Mouse (Mus musculus): Measurements from ENCODE around the gene Rhbdf2. TPM values are rescaled to one million over a fixed set of nuclear protein-coding genes. Genes with fewer than 3 reads are reported as not detected.

Gene Rhbdf2
- total and polyA plus RNA-seq, 3 experiments: 6.4 to 13.7 TPM; not detected in 1

DNA sequence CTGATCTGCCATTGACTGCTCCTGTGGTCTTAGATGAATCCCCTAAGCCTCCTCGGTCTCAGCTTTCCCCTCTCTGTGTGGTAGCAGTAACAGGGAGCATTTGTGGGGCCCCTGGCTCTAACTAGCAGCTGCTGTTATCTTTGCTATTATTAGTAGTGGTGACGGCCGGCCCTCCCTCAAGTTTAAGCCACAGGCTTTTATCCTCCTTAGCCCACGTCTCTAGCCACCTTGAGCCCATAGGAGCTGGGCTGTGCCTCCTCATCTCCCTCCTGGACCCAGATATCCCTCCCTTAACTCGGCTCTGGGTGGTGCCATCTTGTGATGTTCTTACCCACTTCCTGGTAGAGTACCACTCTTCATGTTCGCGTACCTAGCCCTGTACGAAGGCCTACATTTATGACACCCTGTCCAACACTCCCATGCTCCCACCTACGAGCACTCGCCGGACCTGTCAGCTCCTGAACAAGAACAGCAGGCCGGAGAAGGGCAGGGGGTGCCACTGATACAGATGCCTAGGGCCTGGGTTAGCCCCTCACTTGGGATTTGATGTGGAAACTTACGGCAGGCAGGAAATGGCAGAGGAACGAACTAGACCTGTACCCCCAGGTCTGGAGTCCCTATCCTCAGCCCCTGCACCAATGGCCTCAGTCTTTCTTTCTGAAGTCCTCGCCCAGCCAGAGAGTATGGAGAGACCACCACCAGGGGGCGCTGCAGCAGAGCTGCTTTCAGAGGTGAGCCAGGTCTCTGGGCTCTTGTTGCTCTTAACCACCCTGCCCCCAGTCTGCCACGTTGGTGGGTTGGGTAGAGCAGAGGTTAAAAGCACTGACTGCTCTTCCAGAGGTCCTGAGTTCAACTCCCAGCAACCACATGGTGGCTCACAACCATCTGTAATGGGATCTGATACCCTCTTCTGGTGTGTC is 1.5 kb downstream of the Rhbdf2 start (continued):
- TF ChIP-seq KAT2A (conservative IDR thresholded peaks at IDR 0.05; ENCODE audit: low read depth, low read length): no peak
- TF ChIP-seq ZKSCAN1 (IDR thresholded peaks at IDR 0.05; ENCODE audit: low read depth, low read length): no peak
- peak; percentile 81 to 99 (median 82) for TF ChIP-seq CTCF (IDR thresholded peaks at IDR 0.05 in 2 of 3, conservative IDR thresholded peaks at IDR 0.05 in 1 of 3; ENCODE audit: control insufficient read depth in 1 of 3, insufficient read depth in 1 of 3, low read depth in 2 of 3, low read length in 3 of 3, poor library complexity in 1 of 3, severe bottlenecking in 1 of 3)
- TF ChIP-seq BHLHE40 (IDR thresholded peaks at IDR 0.05; ENCODE audit: borderline replicate concordance, low read depth, low read length): 0 out of 2 replicates have a peak, but pooled peaks have one; percentile 6
- TF ChIP-seq MAX (IDR thresholded peaks at IDR 0.05; ENCODE audit: low read length): no peak

DNA sequence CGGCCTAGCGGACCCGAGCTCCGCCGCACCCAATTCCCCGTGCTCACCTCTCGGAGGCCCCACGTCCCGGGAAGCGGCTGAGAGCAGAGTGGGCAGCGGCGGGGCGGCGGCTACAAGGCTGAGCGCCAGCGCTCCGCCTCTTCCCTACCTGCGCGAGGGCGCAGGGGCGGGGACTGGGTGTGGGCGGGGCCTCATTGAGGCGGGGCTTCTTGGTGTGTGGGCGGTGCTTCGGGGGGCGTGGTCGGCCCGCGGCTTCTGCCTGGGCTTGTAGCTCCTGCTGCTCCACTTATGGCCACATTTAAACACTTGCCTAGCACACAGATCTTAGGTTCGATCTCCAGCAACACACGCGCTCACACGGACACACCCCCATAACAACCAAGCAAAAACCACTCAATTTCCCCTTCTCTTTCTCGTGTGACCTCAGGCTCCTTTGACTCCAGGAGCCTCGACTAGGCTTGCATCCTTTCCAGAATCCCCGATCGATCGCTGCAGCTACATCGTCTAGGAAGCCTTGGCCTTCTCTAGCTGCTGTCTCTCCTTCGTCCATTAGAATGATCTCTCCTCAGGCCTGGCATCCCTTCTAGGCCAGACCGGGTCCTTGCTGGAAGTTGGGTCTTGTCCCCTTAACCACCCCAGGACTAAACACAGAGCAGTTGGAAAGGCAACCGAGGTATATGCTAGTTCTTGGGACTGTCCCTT is 2.5 kb downstream of the Rhbdf2 start:
- Histone ChIP-seq H3K27me3 (ENCODE audit: control insufficient read depth in 1 of 2, insufficient read depth in 2 of 2, low read length in 2 of 2) (no peaks in the 10 kb centered on the region), H3K4me3 (ENCODE audit: control insufficient read depth in 1 of 2, insufficient read depth in 1 of 2, low read depth in 2 of 2, low read length in 2 of 2) (peak overlapping the region; percentile 68 to 91), H3K9me3 (replicated peaks; ENCODE audit: insufficient read depth, low read length) (no peaks in the 10 kb centered on the region), H3K9ac (ENCODE audit: control insufficient read depth, low read depth, low read length, poor library complexity, severe bottlenecking) (peak overlapping the region; percentile 70), H3K36me3 (ENCODE audit: control insufficient read depth in 1 of 2, insufficient read depth in 2 of 2, low read length in 2 of 2) (peaks cover 0 to 23% of the 10 kb centered on the region in 2 experiments; a peak in 2 of 4 replicates), H3K27ac (ENCODE audit: control insufficient read depth, low read depth, low read length) (0 out of 2 replicates have a peak overlapping the region, but pooled peaks have one; percentile 1), H3K4me1 (ENCODE audit: control insufficient read depth in 1 of 2, insufficient read depth in 2 of 2, low read length in 2 of 2) (peaks cover 22 to 64% of the 10 kb centered on the region in 2 experiments), H3K79me2 (ENCODE audit: control insufficient read depth, insufficient read depth, low read length, poor library complexity) (peaks cover 6% of the 10 kb centered on the region; the same call in 1 of the 2 replicates)
- peak; percentile 94 for DNase-seq (ENCODE audit: low read depth, low spot score)
- TF ChIP-seq MAZ (IDR thresholded peaks at IDR 0.05; ENCODE audit: low read depth, low read length) (no peak), ETS1 (IDR thresholded peaks at IDR 0.05; ENCODE audit: low read depth, low read length) (peak; percentile 6; the same call in 1 of the 2 replicates), SMC3 (IDR thresholded peaks at IDR 0.05; ENCODE audit: low read depth, low read length) (no peak), ZC3H11A (IDR thresholded peaks at IDR 0.05; ENCODE audit: low read depth, low read length) (0 out of 2 replicates have a peak, but pooled peaks have one; percentile 1), ZKSCAN1 (IDR thresholded peaks at IDR 0.05; ENCODE audit: low read depth, low read length) (no peak), USF2 (IDR thresholded peaks at IDR 0.05; ENCODE audit: borderline replicate concordance in 1 of 2, insufficient read depth in 1 of 2, low read depth in 1 of 2, low read length in 2 of 2) (no peak), EP300 (IDR thresholded peaks at IDR 0.05; ENCODE audit: low read depth in 1 of 2, low read length in 2 of 2) (0 out of 4 replicates have a peak, but pooled peaks of 1 of the 2 experiments have one; percentile 10), KAT2A (conservative IDR thresholded peaks at IDR 0.05; ENCODE audit: low read depth, low read length) (no peak), BHLHE40 (IDR thresholded peaks at IDR 0.05; ENCODE audit: borderline replicate concordance, low read depth, low read length) (0 out of 2 replicates have a peak, but pooled peaks have one; percentile 6), ZNF384 (IDR thresholded peaks at IDR 0.05; ENCODE audit: low read depth, low read length) (no peak), MAFK (IDR thresholded peaks at IDR 0.05; ENCODE audit: borderline replicate concordance, low read depth, low read length) (no peak), NELFE (IDR thresholded peaks at IDR 0.05; ENCODE audit: low read depth, low read length) (peak; percentile 54), POLR2AphosphoS5 (IDR thresholded peaks at IDR 0.05; ENCODE audit: borderline replicate concordance, low read depth, low read length) (no peak), RCOR1 (IDR thresholded peaks at IDR 0.05; ENCODE audit: low read depth, low read length) (no peak), GATA1 (IDR thresholded peaks at IDR 0.05; ENCODE audit: low read depth, low read length) (no peak), E2F4 (IDR thresholded peaks at IDR 0.05; ENCODE audit: borderline replicate concordance, low read depth, low read length) (no peak), ELF1 (IDR thresholded peaks at IDR 0.05; ENCODE audit: low read depth, low read length) (0 out of 2 replicates have a peak, but pooled peaks have one; percentile 14), GABPA (IDR thresholded peaks at IDR 0.05; ENCODE audit: low read depth, low read length) (no peak), POLR2AphosphoS2 (IDR thresholded peaks at IDR 0.05; ENCODE audit: low read length) (peak; percentile 57; the same call in 1 of the 2 replicates), MYC (IDR thresholded peaks at IDR 0.05; ENCODE audit: low read depth, low read length) (0 out of 2 replicates have a peak, but pooled peaks have one; percentile 50), TCF12 (IDR thresholded peaks at IDR 0.05; ENCODE audit: low read depth, low read length) (peak; percentile 50; the same call in 1 of the 2 replicates), NRF1 (IDR thresholded peaks at IDR 0.05; ENCODE audit: insufficient read depth, low read depth, low read length, poor library complexity, severe bottlenecking) (peak; percentile 68), MEF2A (IDR thresholded peaks at IDR 0.05; ENCODE audit: extremely low read depth, insufficient replicate concordance, low read depth, low read length, poor library complexity, severe bottlenecking) (no peak), CTCF (IDR thresholded peaks at IDR 0.05 in 2 of 3, conservative IDR thresholded peaks at IDR 0.05 in 1 of 3; ENCODE audit: control insufficient read depth in 1 of 3, insufficient read depth in 1 of 3, low read depth in 2 of 3, low read length in 3 of 3, poor library complexity in 1 of 3, severe bottlenecking in 1 of 3) (no peak), MAX (IDR thresholded peaks at IDR 0.05; ENCODE audit: low read length) (peak; percentile 80), MXI1 (IDR thresholded peaks at IDR 0.05; ENCODE audit: low read depth, low read length) (peak; percentile 65; the same call in 1 of the 2 replicates), SIN3A (IDR thresholded peaks at IDR 0.05; ENCODE audit: low read length) (peak; percentile 56), CHD1 (IDR thresholded peaks at IDR 0.05; ENCODE audit: low read depth, low read length) (peak; percentile 76; the same call in 1 of the 2 replicates)
